Mouse (Mus musculus) layer of hippocampus, postnatal 14 days (tissue): ENCODE data around the gene Gm3002. TPM values are rescaled to one million over a fixed set of nuclear protein-coding genes. Genes with fewer than 3 reads are reported as not detected.
"Not testable (repeated sequence)": the region's sequence is repeated elsewhere in the genome, so short reads cannot be mapped to it uniquely, and the experiment has no call there.

ENCODE experiments used
- DNase-seq, 2 experiments: peaks; one replicate each; pipeline ENCODE4 v3.0.0; 2021 to 2022; ENCODE audit warnings: low spot score in 2 of 2, mixed read lengths in 1 of 2
- long read RNA-seq, 2 experiments: library from polyadenylated mRNA; stranded (forward); transcript quantifications; one replicate each; pipeline ENCODE4 v2.0.0; 2021
- total RNA-seq, 2 experiments: library from RNA; stranded (reverse); gene quantifications; 2 replicates each; pipeline ENCODE4 v1.2.3; 2021

Gene Gm3002
- total RNA-seq: under 1 TPM in 1 of 2 experiments, not detected in 1; 0.67 TPM
- long read RNA-seq, experiment 1, partial matches to known transcripts: 0 of 4 reads
- long read RNA-seq, experiment 1, other reads (novel, unspliced or antisense): 4 of 4 reads
- long read RNA-seq, experiment 2, partial matches to known transcripts: 0 of 4 reads
- long read RNA-seq, experiment 2, other reads (novel, unspliced or antisense): 4 of 4 reads

DNA sequence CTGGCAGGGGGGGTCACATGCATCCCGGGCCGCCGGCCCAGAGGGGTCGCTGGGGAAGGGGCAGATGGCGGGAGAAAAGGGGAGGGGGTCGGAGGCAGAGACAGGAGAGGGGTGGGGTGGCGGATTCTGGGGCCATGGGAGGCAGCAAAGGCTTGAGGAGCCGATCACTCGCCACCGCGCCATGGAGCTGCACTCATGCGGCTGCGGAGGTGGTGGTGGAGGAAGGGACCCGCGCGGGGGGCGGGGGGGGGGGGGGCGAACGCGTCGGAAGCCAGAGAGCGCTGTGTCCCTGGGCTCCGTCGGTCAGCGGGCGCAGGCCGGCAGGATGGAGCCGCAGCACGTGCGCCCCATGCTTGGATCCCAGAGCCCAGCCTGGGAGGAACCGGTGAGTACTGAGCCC is at the start of gene Gm3002:
Gene Gm3002, plus strand, starts transcription at position 301 of the 400 bp plus-strand sequence.
- not testable (repeated sequence) for DNase-seq

DNA sequence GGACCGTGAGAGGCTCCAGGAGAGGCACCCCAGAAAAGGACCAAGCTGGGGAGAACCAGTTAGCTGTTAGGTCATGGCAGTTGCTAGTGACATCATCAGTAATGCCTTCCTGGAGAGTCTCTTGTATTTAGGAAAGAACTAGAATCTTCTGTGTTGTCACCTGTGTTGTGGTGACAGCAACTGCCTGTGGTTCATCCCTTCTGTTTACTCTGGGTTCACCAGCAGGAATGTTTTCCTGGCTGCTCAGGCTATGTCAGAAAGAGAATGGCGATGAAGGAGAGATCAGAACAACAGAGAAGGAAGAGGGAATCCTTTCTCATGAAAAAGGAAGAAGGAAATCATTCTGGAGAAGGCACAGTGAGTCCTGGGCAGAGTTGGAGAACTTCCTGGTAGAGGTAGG is 36.1 kb downstream of the Gm3002 start, which contains the start of gene Gm3033:
Gene Gm3033, plus strand, starts transcription at position 301 of the 400 bp plus-strand sequence.
- DNase-seq: not testable (repeated sequence)

- not testable (repeated sequence) for DNase-seq
Observed at GRCm38 (mm10) chr14:3883872-3884271, 74.0 kb downstream of the Gm3002 start, which contains the start of gene Gm2916. Gene Gm2916, plus strand, starts transcription at chr14:3884172.

GRCm38 (mm10) chr14:3931456-3931855 is 121.6 kb downstream of the Gm3002 start, which contains the start of gene Gm3029:
Gene Gm3029, plus strand, starts transcription at chr14:3931756.
- DNase-seq: not testable (repeated sequence)

DNA sequence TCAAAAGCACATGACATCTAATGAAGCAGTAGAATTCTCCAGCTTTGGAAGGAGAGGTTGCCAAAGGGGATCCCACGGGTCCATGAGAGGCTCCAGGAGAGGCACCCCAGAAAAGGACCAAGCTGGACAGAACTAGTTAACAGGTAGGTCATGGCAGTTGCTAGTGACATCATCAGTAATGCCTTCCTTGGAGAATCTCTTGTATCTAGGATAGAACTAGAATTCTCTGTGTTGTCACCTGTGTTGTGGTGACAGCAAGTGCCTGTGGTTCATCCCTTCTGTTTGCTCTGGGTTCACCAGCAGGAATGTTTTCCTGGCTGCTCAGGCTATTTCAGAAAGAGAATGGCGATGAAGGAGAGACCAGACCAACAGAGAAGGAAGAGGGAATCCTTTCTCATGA is 153.4 kb downstream of the Gm3002 start, which contains the start of gene Gm3095:
Gene Gm3095, plus strand, starts transcription at position 301 of the 400 bp plus-strand sequence.
- DNase-seq: not testable (repeated sequence)

GRCm38 (mm10) chr14:3998094-3998493 is 188.2 kb downstream of the Gm3002 start, which contains the start of gene Gm3099:
Gene Gm3099, plus strand, starts transcription at chr14:3998394.
- DNase-seq: not testable (repeated sequence)

Other genes starting within 250 kb of the Gm3002 start
- gene Gm3012, start 175.6 kb upstream of the Gm3002 start, total RNA-seq: not detected
- 1 to 10 TPM; 4.4 to 4.7 TPM for gene Gm3020, start 158.0 kb upstream of the Gm3002 start, total RNA-seq
- gene Gm3043, start 121.3 kb upstream of the Gm3002 start, total RNA-seq: not detected
- not detected for gene Gm3033, start 36.2 kb downstream of the Gm3002 start, total RNA-seq
- gene Gm2916, start 74.1 kb downstream of the Gm3002 start, total RNA-seq: under 1 TPM in 1 of 2 experiments, not detected in 1; 0.26 TPM
- gene Gm3029, start 121.7 kb downstream of the Gm3002 start, total RNA-seq: not detected
- gene Gm3095, start 153.5 kb downstream of the Gm3002 start, total RNA-seq: not detected
- gene Gm3099, start 188.3 kb downstream of the Gm3002 start, total RNA-seq: not detected
- gene Gm5796, start 213.9 kb downstream of the Gm3002 start, total RNA-seq: 1 to 10 TPM; 4.8 to 7.6 TPM